ENCODE assay signal across 8 mouse cellular contexts in the genomic region with DNA sequence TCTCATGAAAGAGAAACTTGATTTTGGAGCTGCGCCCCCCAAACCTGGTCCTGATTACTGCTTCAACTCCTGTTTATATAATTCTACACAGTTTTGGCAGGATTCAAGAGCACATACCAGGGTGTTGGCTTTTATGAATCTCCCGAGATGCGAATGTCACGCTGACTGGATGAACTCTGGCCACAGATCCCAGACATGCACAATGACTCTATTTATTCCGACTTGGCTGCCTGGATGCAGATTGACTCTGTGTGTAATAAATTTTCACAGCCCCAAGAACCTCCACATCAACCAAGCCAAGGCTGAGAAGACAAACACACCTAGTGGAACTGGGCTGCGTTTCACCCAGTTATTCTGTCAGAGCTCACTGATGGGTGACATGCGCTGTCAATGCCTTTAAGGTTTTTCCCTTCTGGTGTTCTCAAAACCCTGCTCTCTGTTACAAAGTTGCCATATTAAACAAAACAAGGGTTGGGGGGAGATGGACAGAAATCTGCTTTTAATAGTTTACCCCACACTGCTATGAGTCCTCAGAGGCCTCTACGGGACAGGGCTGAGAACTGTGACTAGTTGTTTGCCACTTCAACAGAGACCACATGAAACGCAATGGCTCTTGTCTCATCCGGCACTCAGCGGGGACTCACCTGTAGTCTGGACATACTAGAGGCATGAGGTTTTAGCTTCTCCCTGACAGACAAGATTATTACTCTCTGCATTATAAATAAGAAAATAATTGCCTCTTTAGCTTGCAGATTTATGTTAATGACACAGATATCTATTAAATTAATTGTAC.
DNase-seq lines count a peak whose midpoint lies in the region; ATAC-seq lines count a peak whose summit lies in the region.

No protein-coding gene starts in this region.

- no peaks in the 10 kb centered on the region for H3K27me3 ChIP-seq in embryonic facial prominence, embryonic 11.5 days (ENCODE audit: control insufficient read depth, insufficient read depth, low read length)
- no peaks in the 10 kb centered on the region for H3K27me3 ChIP-seq in embryonic facial prominence, embryonic 10.5 days (replicated peaks; ENCODE audit: low read depth, poor library complexity, severe bottlenecking)
- no peaks in the 10 kb centered on the region for H3K27me3 ChIP-seq in lung, embryonic 15.5 days

- H3K9me3 ChIP-seq in embryonic facial prominence, embryonic 11.5 days (replicated peaks; ENCODE audit: control insufficient read depth, low read length) = no peaks in the 10 kb centered on the region
- H3K9me3 ChIP-seq in embryonic facial prominence, embryonic 10.5 days = no peaks in the 10 kb centered on the region
- no peaks in the 10 kb centered on the region for H3K9me3 ChIP-seq in lung, embryonic 15.5 days

- ATAC-seq in embryonic facial prominence, embryonic 11.5 days (replicated peaks; ENCODE audit: insufficient number of reproducible peaks, low FRiP score, low TSS enrichment, low read depth) = no peak
- peak; percentile 62; the same call in 1 of the 2 replicates for ATAC-seq in lung, embryonic 15.5 days (ENCODE audit: borderline replicate concordance, extremely low read depth, low FRiP score, low TSS enrichment)

- H3K27ac ChIP-seq in embryonic facial prominence, embryonic 11.5 days (replicated peaks; ENCODE audit: low read depth, low read length) = no peak overlapping the region
- no peak overlapping the region for H3K27ac ChIP-seq in embryonic facial prominence, embryonic 10.5 days (replicated peaks)
- no peak overlapping the region for H3K27ac ChIP-seq in lung, embryonic 15.5 days

- no peak overlapping the region for H3K9ac ChIP-seq in embryonic facial prominence, embryonic 11.5 days (replicated peaks; ENCODE audit: low read length)
- no peak overlapping the region for H3K9ac ChIP-seq in lung, embryonic 15.5 days

- peaks cover 3% of the 10 kb centered on the region; the same call in 1 of the 2 replicates for H3K4me1 ChIP-seq in embryonic facial prominence, embryonic 11.5 days (ENCODE audit: control insufficient read depth, insufficient read depth, low read length)
- H3K4me1 ChIP-seq in embryonic facial prominence, embryonic 10.5 days = peaks cover 46% of the 10 kb centered on the region
- H3K4me1 ChIP-seq in lung, embryonic 15.5 days = peaks cover 22% of the 10 kb centered on the region

- H3K4me3 ChIP-seq in embryonic facial prominence, embryonic 11.5 days (ENCODE audit: low read depth, low read length) = no peak overlapping the region
- H3K4me3 ChIP-seq in embryonic facial prominence, embryonic 10.5 days = no peak overlapping the region
- H3K4me3 ChIP-seq in lung, embryonic 15.5 days = no peak overlapping the region

- WGBS in embryonic facial prominence, embryonic 11.5 days = 56% methylated on average over 11 of the region's 11 CpGs
- 69% methylated on average over 11 of the region's 11 CpGs for WGBS in embryonic facial prominence, embryonic 10.5 days
- whole genome bisulfite sequencing in lung, embryonic 15.5 days = 51% methylated on average over 11 of the region's 11 CpGs

- no peak overlapping the region for H3K4me2 ChIP-seq in embryonic facial prominence, embryonic 11.5 days (ENCODE audit: low read depth, low read length)
- no peak overlapping the region for H3K4me2 ChIP-seq in lung, embryonic 15.5 days

- DNase-seq in embryonic facial prominence, embryonic 11.5 days (ENCODE audit: low spot score) = peak; percentile 44
- DNase-seq in embryonic facial prominence, embryonic 10.5 days (ENCODE audit: low spot score) = no peak
- peak; percentile 99 for DNase-seq in 3T3-L1 (ENCODE audit: low read depth, low spot score)
- DNase-seq in gastrocnemius, postnatal 25 days = peak; percentile 80
- no peak for DNase-seq in natural killer cell, adult 2 months (ENCODE audit: low spot score in 2 of 2)
- no peak for DNase-seq in layer of hippocampus, postnatal 25 days (ENCODE audit: extremely low spot score in 1 of 2, low spot score in 1 of 2)
- DNase-seq in left cerebral cortex, adult 8-10 months (ENCODE audit: low spot score in 2 of 2) = no peak

- H3K36me3 ChIP-seq in embryonic facial prominence, embryonic 11.5 days (replicated peaks; ENCODE audit: control insufficient read depth, insufficient read depth, low read depth, low read length) = no peaks in the 10 kb centered on the region
- H3K36me3 ChIP-seq in embryonic facial prominence, embryonic 10.5 days (replicated peaks) = peaks cover 27% of the 10 kb centered on the region
- no peaks in the 10 kb centered on the region for H3K36me3 ChIP-seq in lung, embryonic 15.5 days

Comparison
In these comparisons a context has a peak if more than half of its experiments do, and no peak if none do; other contexts are left out.
1. DNase-seq: peak in embryonic facial prominence, embryonic 11.5 days (single experiment), 3T3-L1 (single experiment) and gastrocnemius, postnatal 25 days (single experiment); none in embryonic facial prominence, embryonic 10.5 days (single experiment), natural killer cell, adult 2 months (0 of 2), layer of hippocampus, postnatal 25 days (0 of 2) and left cerebral cortex, adult 8-10 months (0 of 2).